Mouse (Mus musculus) liver, embryonic 14.5 days (tissue): ENCODE measurements around the gene Rd3l.

ENCODE experiments used
- CTCF ChIP-seq: IDR thresholded peaks from 2 replicates; pipeline ENCODE4 v1.5.1; 2016; ENCODE audit warnings: antibody characterized with exemption, low read depth, control low read depth
- EP300 ChIP-seq: IDR thresholded peaks from 2 replicates; pipeline ENCODE4 v1.6.1; 2016; ENCODE audit warnings: antibody characterized with exemption, low read depth

GRCm38 (mm10) chr12:112024581-112025310, 43.6 kb upstream of the Rd3l start:
- TF ChIP-seq CTCF, result no peak
- no peak for TF ChIP-seq EP300
